Mouse (Mus musculus) cerebellum, postnatal 14 days (tissue): ENCODE data around the gene Wfdc1.

ENCODE experiments used
- DNase-seq, 2 experiments: peaks; one replicate each; pipeline ENCODE4 v3.0.0; 2021; ENCODE audit warnings: mixed read lengths in 2 of 2

Gene Wfdc1

GRCm38 (mm10) chr8:119666219-119666951 is at the start of gene Wfdc1:
Gene Wfdc1, plus strand, starts transcription at chr8:119666365.
- no peak for DNase-seq

- DNase-seq: no peak
These were observed 49.4 kb upstream of the Wfdc1 start for GRCm38 (mm10) chr8:119616811-119617210.

- DNase-seq: no peak
These were observed 48.6 kb upstream of the Wfdc1 start for GRCm38 (mm10) chr8:119617586-119617985.

GRCm38 (mm10) chr8:119618887-119619286 is 47.3 kb upstream of the Wfdc1 start:
- no peak for DNase-seq

GRCm38 (mm10) chr8:119620116-119620840 is 45.9 kb upstream of the Wfdc1 start:
- DNase-seq: no peak

GRCm38 (mm10) chr8:119620848-119621465 is 45.2 kb upstream of the Wfdc1 start:
- DNase-seq: no peak

- DNase-seq: no peak
These were observed 43.6 kb upstream of the Wfdc1 start for GRCm38 (mm10) chr8:119622555-119622954.

GRCm38 (mm10) chr8:119623061-119623460 is 43.1 kb upstream of the Wfdc1 start:
- no peak for DNase-seq

- DNase-seq: no peak
These were observed 42.4 kb upstream of the Wfdc1 start for GRCm38 (mm10) chr8:119623744-119624143.

- DNase-seq: no peak
These were observed 41.2 kb upstream of the Wfdc1 start for GRCm38 (mm10) chr8:119624916-119625315.

GRCm38 (mm10) chr8:119625788-119626187 is 40.4 kb upstream of the Wfdc1 start:
- no peak for DNase-seq

- no peak for DNase-seq
These were observed 39.0 kb upstream of the Wfdc1 start for GRCm38 (mm10) chr8:119627199-119627598.

GRCm38 (mm10) chr8:119627613-119628359 is 38.4 kb upstream of the Wfdc1 start:
- no peak for DNase-seq

- no peak for DNase-seq
These were observed 35.3 kb upstream of the Wfdc1 start for GRCm38 (mm10) chr8:119630841-119631240.

GRCm38 (mm10) chr8:119632246-119632645 is 33.9 kb upstream of the Wfdc1 start:
- no peak for DNase-seq

GRCm38 (mm10) chr8:119632909-119633308 is 33.3 kb upstream of the Wfdc1 start:
- DNase-seq: no peak

GRCm38 (mm10) chr8:119634616-119635336 is 31.4 kb upstream of the Wfdc1 start:
- DNase-seq: no peak

- DNase-seq: peak; percentile 22 to 32
These were observed 30.8 kb upstream of the Wfdc1 start, which contains the start of gene Kcng4 for GRCm38 (mm10) chr8:119635378-119635777. Gene Kcng4, minus strand, starts transcription at chr8:119635680.

GRCm38 (mm10) chr8:119635958-119636357 is 30.2 kb upstream of the Wfdc1 start:
- no peak for DNase-seq

- no peak for DNase-seq
These were observed 29.4 kb upstream of the Wfdc1 start for GRCm38 (mm10) chr8:119636766-119637165.

GRCm38 (mm10) chr8:119637381-119637780 is 28.8 kb upstream of the Wfdc1 start:
- no peak for DNase-seq

GRCm38 (mm10) chr8:119638261-119638660 is 27.9 kb upstream of the Wfdc1 start:
- peak; percentile 63 to 66 for DNase-seq
